Mouse (Mus musculus): ENCODE data around the gene Hoxd11. TPM values are rescaled to one million over a fixed set of nuclear protein-coding genes. Genes with fewer than 3 reads are reported as not detected.

Hoxd11 gene
- total and polyA plus RNA-seq, 2 experiments from 2014 or later = 0.11 TPM; not detected in 1

DNA sequence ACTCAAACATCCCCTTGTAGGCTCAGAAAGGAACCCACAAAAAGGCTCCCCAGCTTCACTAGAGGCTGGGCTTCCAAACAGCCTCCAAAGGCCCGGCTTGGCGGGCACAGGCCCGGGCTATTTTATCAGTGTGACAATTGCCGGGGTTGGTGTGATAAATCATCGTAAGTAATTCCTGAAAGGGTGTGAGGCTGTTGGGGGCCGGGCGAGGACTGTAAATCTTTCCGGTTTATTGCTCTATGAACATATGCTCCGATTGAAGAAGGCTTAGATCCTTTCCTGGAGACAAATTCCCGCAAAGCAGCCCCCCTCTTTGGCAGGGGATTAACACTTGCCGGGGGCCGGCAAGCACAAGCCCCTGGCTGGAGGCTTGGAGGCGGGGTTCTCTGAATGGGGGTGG, 55.1 kb downstream of the Hoxd11 start:
- Histone ChIP-seq H3K4me3 (ENCODE audit: low read depth, low read length) (no peak overlapping the region), H3K4me1 (ENCODE audit: control insufficient read depth, insufficient read depth) (no peaks in the 10 kb centered on the region), H3K9me3 (replicated peaks; ENCODE audit: control insufficient read depth, low read length) (no peaks in the 10 kb centered on the region), H3K36me3 (replicated peaks; ENCODE audit: control insufficient read depth, insufficient read depth, low read length) (no peaks in the 10 kb centered on the region), H3K9ac (replicated peaks; ENCODE audit: low read depth, low read length) (no peak overlapping the region), H3K4me2 (ENCODE audit: low read depth, low read length) (no peak overlapping the region), H3K27me3 (ENCODE audit: control insufficient read depth, insufficient read depth, low read length) (peaks cover 98% of the 10 kb centered on the region), H3K27ac (ENCODE audit: low read depth) (no peak overlapping the region)
- ATAC-seq (ENCODE audit: insufficient read depth, low read depth) = no peak
- DNase-seq (ENCODE audit: low spot score) = no peak
- no peak for TF ChIP-seq EP300 (IDR thresholded peaks at IDR 0.05; ENCODE audit: low read depth)
- TF ChIP-seq CTCF (IDR thresholded peaks at IDR 0.05; ENCODE audit: low read depth) = no peak
- 7% methylated on average over 13 of the region's 13 CpGs for WGBS

DNA sequence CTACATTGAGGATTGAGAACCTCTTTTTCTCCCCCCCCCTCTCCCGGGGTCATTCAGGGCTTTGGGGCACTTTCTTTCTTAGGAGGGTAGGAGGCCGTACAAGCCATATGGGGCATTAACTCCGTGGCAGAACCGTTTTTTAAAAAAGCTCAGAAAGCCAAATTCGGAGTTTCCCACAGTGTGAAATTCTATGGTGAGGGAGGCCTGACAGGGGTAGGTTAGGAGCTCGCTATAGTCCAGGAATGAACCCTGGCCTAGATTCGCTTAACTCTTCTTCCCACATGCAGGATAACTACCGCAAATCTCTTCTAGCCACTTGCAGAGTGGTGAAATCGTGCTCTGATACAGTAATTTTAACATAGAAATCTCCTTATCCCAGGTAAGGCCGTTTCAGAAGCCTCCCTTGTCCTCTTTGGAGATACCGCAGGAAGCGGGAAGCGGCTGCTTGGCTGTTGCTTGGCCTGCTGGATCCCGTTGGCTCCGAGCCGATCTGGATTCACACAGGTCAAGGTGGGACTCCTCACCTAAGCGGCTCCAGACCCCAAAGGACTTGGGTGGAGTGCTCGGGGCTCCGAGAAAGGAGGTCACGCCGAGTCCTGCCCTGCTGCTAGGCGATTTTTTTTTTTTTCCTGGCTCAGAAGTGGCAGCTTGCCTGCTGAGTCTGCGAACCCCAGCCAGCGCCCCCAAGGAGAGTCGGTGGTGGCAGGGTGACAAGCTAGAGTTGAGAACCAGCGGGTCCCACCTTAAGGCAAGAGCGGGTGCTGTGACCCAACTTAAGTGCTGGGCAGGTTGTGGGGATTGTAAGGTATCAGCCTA, 55.8 kb downstream of the Hoxd11 start:
- ATAC-seq (ENCODE audit: insufficient read depth, low read depth) (no peak), DNase-seq (ENCODE audit: low spot score) (no peak)
- H3K4me1 ChIP-seq (ENCODE audit: control insufficient read depth, insufficient read depth) = no peaks in the 10 kb centered on the region
- TF ChIP-seq CTCF (IDR thresholded peaks at IDR 0.05; ENCODE audit: low read depth) (no peak), EP300 (IDR thresholded peaks at IDR 0.05; ENCODE audit: low read depth) (no peak)
- WGBS = 6% methylated on average over 27 of the region's 27 CpGs
- H3K27ac ChIP-seq (ENCODE audit: low read depth) = no peak overlapping the region
- no peaks in the 10 kb centered on the region for H3K9me3 ChIP-seq (replicated peaks; ENCODE audit: control insufficient read depth, low read length)
- H3K4me2 ChIP-seq (ENCODE audit: low read depth, low read length) = no peak overlapping the region
- H3K36me3 ChIP-seq (replicated peaks; ENCODE audit: control insufficient read depth, insufficient read depth, low read length) = no peaks in the 10 kb centered on the region
- H3K9ac ChIP-seq (replicated peaks; ENCODE audit: low read depth, low read length) = no peak overlapping the region
- peaks cover 100% of the 10 kb centered on the region for H3K27me3 ChIP-seq (ENCODE audit: control insufficient read depth, insufficient read depth, low read length)
- no peak overlapping the region for H3K4me3 ChIP-seq (ENCODE audit: low read depth, low read length)

DNA sequence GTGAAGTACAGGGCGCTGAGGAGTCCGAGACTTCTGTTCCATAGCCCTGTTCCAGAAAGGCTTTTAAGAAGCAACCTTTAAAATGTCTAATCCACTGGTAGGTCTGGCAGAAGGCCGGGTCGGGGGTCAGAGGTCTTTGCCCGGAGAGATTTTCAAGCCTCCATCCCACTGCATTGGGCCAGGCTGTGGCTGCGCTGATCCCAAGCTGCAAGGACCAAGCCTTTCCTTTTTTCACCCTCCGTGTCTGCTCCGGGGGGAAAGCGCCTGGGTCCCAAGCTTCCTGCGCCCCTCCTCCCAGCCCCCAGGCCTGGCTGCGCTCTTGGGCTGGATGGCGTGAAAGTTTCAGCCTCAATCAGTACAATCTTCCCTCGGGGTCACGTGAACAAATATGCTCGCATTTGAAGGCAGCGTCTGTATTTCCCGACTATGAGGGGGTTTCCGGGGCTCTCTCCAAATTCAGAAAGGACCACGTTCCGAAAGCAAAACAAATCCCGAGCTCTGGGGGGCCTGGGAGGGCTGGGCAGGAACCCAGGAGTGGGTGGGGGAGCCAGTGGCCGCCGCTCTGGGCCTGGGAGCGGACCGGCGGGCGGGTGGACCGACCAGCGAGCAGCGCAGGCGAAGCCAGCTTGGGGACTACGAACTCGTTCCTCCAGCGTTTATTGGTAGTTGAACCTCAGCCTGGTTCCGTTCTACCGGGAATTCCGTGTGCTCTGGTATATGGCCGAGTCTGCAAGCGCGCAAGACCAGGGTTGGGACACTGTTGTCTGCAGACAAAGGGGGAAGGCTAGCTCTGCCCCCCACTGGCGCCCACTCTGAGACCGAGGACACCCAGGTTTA, 56.7 kb downstream of the Hoxd11 start:
- Histone ChIP-seq H3K4me3 (ENCODE audit: low read depth, low read length) (peak overlapping the region; percentile 16), H3K27me3 (ENCODE audit: control insufficient read depth, insufficient read depth, low read length) (peaks cover 99% of the 10 kb centered on the region)

More for the DNA sequence above, 56.7 kb downstream of the Hoxd11 start:
- Histone ChIP-seq H3K36me3 (replicated peaks; ENCODE audit: control insufficient read depth, insufficient read depth, low read length) (no peaks in the 10 kb centered on the region), H3K4me1 (ENCODE audit: control insufficient read depth, insufficient read depth) (no peaks in the 10 kb centered on the region), H3K9ac (replicated peaks; ENCODE audit: low read depth, low read length) (no peak overlapping the region), H3K4me2 (ENCODE audit: low read depth, low read length) (peak overlapping the region; percentile 6), H3K27ac (ENCODE audit: low read depth) (no peak overlapping the region), H3K9me3 (replicated peaks; ENCODE audit: control insufficient read depth, low read length) (no peaks in the 10 kb centered on the region)
- TF ChIP-seq CTCF (IDR thresholded peaks at IDR 0.05; ENCODE audit: low read depth) (no peak), EP300 (IDR thresholded peaks at IDR 0.05; ENCODE audit: low read depth) (no peak)
- DNase-seq (ENCODE audit: low spot score) = no peak
- ATAC-seq (ENCODE audit: insufficient read depth, low read depth) = no peak
- 1% methylated on average over 42 of the region's 42 CpGs for WGBS

MicroRNAs within 50 kb of the gene (microRNA counts, 519-probe panel; counts per million panel counts)
- 2,187 counts per million, percentile 21 among the panel's probes with 10 or more counts for microRNA mmu-miR-10b

Small RNA genes within 50 kb of the gene (microRNA-seq; reads per million reads assigned to microRNA genes)
- not detected for gene Gm44463
- gene Mir10b = 1,406 reads per million, percentile 83 among the genes with 10 or more reads in this experiment

Other genes starting within 250 kb of the Hoxd11 start
- gene Lnpk, start 100.1 kb upstream of the Hoxd11 start, total RNA-seq (2014; rRNA removed; ENCODE audit: low replicate concordance) = 9.0 and 13.9 TPM in 2 replicates
- gene Lnpk, start 100.1 kb upstream of the Hoxd11 start, polyA plus RNA-seq (2015; fragmentation: Nextera tagmentation; extraction: Ambion mirVana) = 12.3 and 12.6 TPM in 2 replicates
- not detected in 2 replicates for gene Evx2, start 20.0 kb upstream of the Hoxd11 start, total RNA-seq (2014; rRNA removed; ENCODE audit: low replicate concordance)
- not detected in 2 replicates for gene Evx2, start 20.0 kb upstream of the Hoxd11 start, polyA plus RNA-seq (2015; fragmentation: Nextera tagmentation; extraction: Ambion mirVana)
- gene Hoxd13, start 11.2 kb upstream of the Hoxd11 start, total RNA-seq (2014; rRNA removed; ENCODE audit: low replicate concordance) = not detected in 2 replicates
- not detected in 2 replicates for gene Hoxd13, start 11.2 kb upstream of the Hoxd11 start, polyA plus RNA-seq (2015; fragmentation: Nextera tagmentation; extraction: Ambion mirVana)
- gene Hoxd12, start 4.5 kb upstream of the Hoxd11 start, total RNA-seq (2014; rRNA removed; ENCODE audit: low replicate concordance) = not detected in 2 replicates
- gene Hoxd12, start 4.5 kb upstream of the Hoxd11 start, polyA plus RNA-seq (2015; fragmentation: Nextera tagmentation; extraction: Ambion mirVana) = not detected in 2 replicates
- not detected in 2 replicates for gene Hoxd10, start 12.4 kb downstream of the Hoxd11 start, total RNA-seq (2014; rRNA removed; ENCODE audit: low replicate concordance)
- 0.08 TPM in 1 of 2 replicates, not detected in the other for gene Hoxd10, start 12.4 kb downstream of the Hoxd11 start, polyA plus RNA-seq (2015; fragmentation: Nextera tagmentation; extraction: Ambion mirVana)
- 0.84 TPM in 1 of 2 replicates, not detected in the other for gene Hoxd9, start 18.2 kb downstream of the Hoxd11 start, total RNA-seq (2014; rRNA removed; ENCODE audit: low replicate concordance)
- gene Hoxd9, start 18.2 kb downstream of the Hoxd11 start, polyA plus RNA-seq (2015; fragmentation: Nextera tagmentation; extraction: Ambion mirVana) = 0.08 and 0.12 TPM in 2 replicates
- gene Hoxd8, start 25.1 kb downstream of the Hoxd11 start, total RNA-seq (2014; rRNA removed; ENCODE audit: low replicate concordance) = 1.5 TPM in 1 of 2 replicates, not detected in the other
- gene Hoxd8, start 25.1 kb downstream of the Hoxd11 start, polyA plus RNA-seq (2015; fragmentation: Nextera tagmentation; extraction: Ambion mirVana) = 0.23 and 0.26 TPM in 2 replicates
- gene Hoxd3, start 32.4 kb downstream of the Hoxd11 start, total RNA-seq (2014; rRNA removed; ENCODE audit: low replicate concordance) = not detected in 2 replicates
- gene Hoxd3, start 32.4 kb downstream of the Hoxd11 start, polyA plus RNA-seq (2015; fragmentation: Nextera tagmentation; extraction: Ambion mirVana) = 0.04 TPM in 1 of 2 replicates, not detected in the other
- 0.19 TPM in 1 of 2 replicates, not detected in the other for gene Hoxd4, start 32.4 kb downstream of the Hoxd11 start, total RNA-seq (2014; rRNA removed; ENCODE audit: low replicate concordance)
- gene Hoxd4, start 32.4 kb downstream of the Hoxd11 start, polyA plus RNA-seq (2015; fragmentation: Nextera tagmentation; extraction: Ambion mirVana) = 0.05 and 0.11 TPM in 2 replicates
- 1.6 TPM in 1 of 2 replicates, not detected in the other for gene Gm28230, start 47.2 kb downstream of the Hoxd11 start, total RNA-seq (2014; rRNA removed; ENCODE audit: low replicate concordance)
- not detected in 2 replicates for gene Gm28230, start 47.2 kb downstream of the Hoxd11 start, polyA plus RNA-seq (2015; fragmentation: Nextera tagmentation; extraction: Ambion mirVana)
- gene Hoxd1, start 83.4 kb downstream of the Hoxd11 start, total RNA-seq (2014; rRNA removed; ENCODE audit: low replicate concordance) = not detected in 2 replicates
- not detected in 2 replicates for gene Hoxd1, start 83.4 kb downstream of the Hoxd11 start, polyA plus RNA-seq (2015; fragmentation: Nextera tagmentation; extraction: Ambion mirVana)
- 154 and 163 TPM in 2 replicates for gene Mtx2, start 146.2 kb downstream of the Hoxd11 start, total RNA-seq (2014; rRNA removed; ENCODE audit: low replicate concordance)
- 189 and 198 TPM in 2 replicates for gene Mtx2, start 146.2 kb downstream of the Hoxd11 start, polyA plus RNA-seq (2015; fragmentation: Nextera tagmentation; extraction: Ambion mirVana)